Mouse (Mus musculus) mature B cell (primary cell): ENCODE results near the gene Pacsin2.
"Not testable (repeated sequence)": the region's sequence is repeated elsewhere in the genome, so short reads cannot be mapped to it uniquely, and the experiment has no call there.

Experiments
- in situ Hi-C: fragments of 300-500 bp; cut with MboI; formaldehyde crosslinking; loops from 2 replicates; pipeline ENCODE4 v1.14.3; 2019

The Pacsin2 gene

DNA sequence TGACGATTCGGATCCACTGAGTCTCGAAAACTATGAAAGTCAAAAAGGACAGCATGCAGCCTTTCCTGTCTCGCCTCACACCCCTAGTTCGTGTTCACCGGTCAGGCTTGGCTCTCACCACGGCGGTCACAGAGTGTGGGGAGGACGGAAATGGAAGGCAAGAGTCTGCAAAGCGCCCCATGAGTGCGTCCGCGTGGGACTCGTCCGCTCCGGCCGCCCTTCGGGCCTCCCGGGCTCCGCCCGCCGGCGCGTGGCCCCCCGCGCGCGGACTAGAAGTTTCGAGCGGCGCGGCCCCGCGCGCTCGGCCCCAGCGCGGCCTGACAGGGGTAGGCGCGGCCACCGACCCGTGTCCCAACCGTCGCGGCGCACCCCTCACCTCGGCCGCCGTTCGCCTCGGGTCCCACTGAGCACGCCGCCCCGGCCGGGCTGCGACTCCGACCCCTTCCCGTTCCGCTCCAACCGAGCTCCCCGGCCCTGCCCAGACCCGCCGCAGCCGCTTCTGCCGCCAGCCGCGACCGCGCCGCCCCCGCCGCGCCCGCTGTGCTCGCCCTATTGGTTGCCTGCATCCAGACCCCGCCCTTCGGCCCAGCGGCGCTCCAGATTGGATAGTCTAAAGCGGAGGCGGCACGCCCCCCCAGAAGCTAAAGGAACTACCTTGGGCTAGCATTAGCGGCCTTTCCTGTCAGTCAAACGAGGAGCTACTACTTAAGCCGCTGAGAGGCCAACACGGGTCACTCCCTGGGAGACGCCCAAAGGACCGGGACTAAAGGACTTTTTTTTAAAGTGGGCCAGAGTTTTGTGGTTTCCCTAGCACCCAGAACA is at the start of gene Pacsin2:
Pacsin2 (minus strand) TSS at position 524 of the 822 bp plus-strand sequence.
- in situ Hi-C loops: no loop called here

DNA sequence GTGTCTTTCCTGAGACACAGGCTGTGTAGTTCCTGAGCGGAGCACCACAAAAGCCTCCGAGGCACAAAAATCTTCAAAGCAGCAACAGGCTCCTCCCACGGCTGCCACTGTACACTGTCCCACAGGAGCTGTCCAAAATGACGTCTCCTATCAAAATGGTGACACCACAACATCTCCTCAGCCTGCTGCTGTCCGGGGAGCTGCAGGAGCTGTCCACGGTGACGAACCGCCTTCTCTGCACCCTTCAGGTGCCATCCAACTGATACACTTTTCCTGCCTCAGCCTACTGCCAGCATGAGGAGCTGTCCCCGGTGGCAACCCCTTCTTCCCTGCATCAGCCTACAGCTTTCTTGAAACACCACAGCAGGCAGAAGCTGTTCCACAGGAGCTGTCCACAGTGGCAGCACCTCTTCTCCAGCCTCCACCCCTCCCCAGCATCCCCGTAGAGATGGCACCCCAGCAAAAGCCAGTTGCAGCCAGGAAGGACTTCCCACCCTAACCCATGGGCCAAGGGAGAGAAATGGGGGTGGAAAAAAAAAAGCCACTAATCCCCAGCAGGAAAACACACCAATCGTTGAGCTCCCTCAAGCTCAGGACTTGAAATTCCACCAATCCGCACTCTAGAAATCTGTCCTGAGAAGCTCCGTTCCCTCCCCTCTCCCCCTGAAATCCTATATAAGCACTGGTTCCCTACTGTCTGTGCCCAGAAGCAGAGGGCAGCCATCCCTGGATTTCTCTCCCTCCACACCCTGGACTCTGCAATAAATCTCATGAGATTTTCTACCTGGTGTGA is 48.3 kb upstream of the Pacsin2 start:
- in situ Hi-C loops: no loop called here

DNA sequence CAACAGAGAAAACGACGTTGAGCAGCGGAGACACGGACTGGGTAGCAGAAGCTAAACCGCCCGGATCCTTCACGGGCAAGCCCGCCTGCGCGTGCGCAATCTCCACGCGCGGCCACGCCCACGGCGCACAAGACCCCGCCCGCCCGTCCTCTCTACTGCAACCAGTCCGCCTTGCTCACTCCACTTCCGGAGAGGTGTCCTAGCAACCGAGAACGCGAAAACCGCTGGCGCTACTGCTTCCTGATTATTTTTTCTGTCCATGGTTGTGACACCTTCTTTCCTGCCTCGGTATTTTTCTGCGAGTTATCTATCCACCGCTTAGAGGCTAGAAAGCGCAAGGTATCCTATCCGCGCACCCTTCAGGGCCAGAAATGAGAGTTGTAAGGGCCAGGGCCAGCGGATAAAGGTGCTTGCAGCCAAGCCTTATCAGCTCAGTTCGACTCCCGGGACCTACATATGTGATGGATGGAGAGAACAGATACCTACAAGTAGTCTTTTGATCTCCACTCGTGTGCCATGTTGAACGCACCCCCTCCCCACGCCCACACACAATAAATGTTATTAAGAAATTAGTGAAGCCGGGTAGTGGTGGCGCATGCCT is 46.5 kb upstream of the Pacsin2 start, which contains the start of gene Ttll1:
Ttll1 (minus strand) TSS at position 89 of the 601 bp plus-strand sequence.
- in situ Hi-C loops: no loop called here

DNA sequence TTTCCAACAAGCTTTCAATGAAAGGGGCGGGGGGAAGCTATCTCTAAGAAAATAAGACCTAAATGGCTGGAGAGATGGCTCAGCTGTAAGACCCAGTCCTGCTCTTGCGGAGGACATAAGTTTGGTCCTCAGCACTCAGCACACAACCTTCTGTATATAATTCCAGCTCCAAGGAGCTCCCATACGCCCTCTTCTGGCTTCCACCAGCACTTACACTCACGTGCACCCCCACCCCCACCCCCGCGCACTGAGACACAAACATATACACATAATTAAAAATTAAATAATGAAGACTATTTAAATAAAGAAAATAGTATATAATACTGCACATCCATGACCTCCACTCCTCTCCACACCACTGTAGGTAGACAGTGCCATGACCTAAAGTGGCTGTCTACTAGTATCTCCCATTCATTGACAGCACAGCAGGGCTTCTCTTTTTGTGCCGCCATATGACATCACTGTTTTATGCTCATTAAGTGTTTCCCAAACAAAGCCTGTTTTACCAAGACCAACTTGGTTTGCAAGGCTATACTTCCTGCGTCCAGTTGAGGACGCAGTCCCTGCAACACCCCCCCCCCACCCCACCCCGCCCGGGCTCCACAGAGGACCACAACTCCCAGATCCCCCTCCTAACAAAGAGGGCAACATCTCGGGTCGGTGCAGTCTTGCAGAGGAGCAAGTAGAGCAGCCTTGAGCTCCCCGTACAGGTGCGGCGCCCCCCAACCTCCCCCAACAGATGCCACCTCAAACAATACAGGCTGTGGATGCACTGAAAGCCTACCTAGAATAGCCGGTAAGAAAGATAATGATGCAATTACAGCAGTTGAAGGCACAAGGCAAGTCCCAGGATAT is 45.8 kb upstream of the Pacsin2 start:
- in situ Hi-C loops: no loop called here

DNA sequence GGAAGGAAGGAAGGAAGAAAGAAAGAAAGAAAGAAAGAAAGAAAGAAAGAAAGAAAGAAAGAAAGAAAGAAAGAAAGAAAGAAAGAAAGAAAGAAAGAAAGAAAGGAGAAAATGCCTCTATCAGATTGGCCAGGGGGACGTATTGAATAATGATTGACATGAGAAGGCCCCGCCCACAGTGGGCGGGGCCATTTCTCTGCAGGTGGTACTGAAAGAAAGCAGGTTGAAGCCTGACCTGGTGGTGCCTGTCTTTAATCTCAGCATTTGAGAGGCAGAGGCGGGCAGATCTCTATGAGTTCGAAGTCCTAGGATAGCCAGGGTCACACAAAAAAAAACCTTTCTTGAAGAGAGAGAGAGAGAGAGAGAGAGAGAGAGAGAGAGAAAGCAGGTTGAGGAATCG is 37.1 kb upstream of the Pacsin2 start:
- in situ Hi-C loops: not testable (repeated sequence)

DNA sequence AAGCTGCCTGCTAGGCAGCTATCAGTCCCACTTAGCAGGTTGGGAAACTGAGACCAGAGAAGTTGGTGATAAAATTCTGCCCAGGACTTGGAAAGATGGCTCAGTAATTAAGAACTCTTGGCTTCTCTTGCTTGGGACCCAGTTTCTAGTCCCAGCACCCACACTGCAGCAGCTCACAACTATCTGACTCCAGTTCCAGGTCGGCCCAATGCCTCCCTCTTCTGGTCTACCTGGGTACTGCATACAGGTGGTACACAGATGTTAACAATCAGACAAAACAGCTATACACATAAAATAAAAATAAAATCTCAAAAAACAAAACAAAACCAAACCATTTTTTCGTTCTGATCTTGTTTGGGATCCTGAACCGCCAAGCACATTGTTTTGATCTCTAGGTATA is 35.9 kb upstream of the Pacsin2 start:
- in situ Hi-C loops: no loop called here

DNA sequence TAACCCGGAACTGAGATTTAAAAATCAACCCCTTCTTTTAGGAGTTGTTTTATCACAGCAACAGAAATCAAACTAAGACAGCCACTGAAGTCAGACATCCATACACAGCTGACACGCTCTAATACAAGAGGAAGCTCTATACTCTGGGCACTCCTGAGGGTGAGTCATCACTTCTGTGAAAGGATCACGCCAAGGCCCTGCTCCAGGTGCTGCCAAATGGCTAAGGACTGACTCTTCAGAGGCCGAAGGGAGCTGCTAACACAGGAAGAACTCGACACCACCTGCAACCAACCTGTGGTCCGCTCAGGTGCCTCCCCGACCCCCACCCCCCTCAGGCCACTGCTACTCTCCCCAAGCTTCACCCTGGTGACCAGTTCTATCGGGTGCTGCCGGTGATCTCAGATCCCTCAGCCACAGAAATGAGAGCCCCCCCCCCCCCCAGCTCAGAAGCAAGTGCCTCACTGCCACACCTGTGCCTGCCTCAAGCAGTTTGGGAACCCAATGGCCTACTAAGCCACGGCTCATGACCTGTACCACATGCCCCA is 34.9 kb upstream of the Pacsin2 start:
- in situ Hi-C loops: no loop called here

DNA sequence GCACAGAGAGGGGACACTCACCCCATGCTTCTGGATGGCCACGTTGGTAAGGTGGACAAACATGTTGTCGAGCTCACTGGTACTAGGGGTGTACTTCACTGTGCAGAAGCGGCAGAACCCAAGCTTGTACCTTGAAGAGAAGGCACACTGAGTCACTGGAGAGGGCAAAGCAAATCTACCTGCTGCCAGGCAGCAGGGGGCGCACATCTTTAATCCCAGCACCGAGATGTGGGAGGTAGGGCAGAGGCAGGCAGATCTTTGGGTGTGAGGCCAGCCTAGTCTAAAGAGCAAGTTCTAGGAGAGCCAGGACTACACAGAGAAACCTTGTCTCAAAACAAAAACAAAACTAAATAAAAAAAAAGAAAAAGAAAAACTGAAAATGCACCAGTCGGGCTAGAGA is 32.9 kb upstream of the Pacsin2 start:
- in situ Hi-C loops: no loop called here

DNA sequence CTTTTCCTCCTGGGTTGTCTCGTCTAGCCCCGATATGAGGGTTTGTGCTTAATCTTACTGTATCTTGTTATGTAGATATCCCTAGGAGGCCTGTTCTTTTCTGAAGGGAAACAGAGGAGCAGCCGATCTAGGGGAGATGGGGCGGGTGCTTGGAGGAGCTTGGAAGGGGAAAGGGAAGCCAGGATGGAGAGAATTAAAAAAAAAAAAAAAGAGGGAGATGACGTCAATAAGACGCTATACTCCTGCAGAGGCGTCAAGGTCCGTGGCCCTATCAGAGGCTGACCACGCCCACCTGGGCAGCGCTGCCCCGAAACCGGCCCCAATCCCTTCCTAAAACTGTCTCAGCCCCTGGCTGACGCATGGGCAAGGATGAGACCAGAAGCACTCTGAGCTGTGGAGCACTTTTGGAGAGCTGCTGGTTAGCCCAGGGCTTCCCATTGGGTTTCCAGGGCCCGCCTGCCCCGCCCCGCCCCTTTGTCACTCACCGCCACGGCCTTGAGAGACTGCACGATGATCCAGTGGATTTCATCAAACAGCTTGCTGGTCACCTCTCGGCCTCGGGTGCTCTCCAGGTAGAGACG is 31.5 kb upstream of the Pacsin2 start:
- in situ Hi-C loops: no loop called here

DNA sequence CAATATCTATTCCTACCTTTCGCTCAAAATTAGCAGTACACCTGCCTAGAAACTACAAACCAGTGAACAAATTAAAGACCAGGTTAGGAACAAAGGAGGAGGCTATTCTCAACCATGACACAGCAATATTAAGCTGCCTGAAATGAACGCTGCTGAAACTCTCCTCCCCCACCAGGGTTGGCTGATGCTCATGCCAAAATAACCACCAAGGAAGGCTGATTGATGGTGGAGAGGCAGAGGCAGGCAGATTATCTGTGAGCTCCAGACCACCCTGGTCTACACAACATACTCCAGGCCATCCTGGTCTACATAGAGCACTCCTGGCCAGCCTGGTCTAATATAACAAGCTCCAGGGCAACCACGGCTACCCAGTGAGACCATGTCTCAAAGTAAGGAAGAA is 30.8 kb upstream of the Pacsin2 start:
- in situ Hi-C loops: no loop called here

DNA sequence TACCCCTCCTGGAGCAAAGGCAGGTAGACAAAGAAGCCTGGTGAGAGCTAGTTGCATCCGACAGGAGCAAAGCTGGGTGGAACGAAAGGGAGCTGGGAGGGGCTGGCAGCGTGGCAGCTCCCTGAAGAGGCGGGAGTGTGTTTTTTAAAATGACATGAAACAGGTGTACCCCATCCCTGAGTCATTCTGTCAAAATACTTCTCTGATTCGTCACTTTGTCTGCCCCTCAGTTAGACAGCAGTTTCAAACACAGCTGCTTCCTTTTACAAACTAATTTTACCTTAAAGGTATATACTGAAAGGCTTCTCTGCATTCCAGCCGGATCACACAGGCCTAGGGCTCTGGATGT is 30.1 kb upstream of the Pacsin2 start:
- in situ Hi-C loops: no loop called here

DNA sequence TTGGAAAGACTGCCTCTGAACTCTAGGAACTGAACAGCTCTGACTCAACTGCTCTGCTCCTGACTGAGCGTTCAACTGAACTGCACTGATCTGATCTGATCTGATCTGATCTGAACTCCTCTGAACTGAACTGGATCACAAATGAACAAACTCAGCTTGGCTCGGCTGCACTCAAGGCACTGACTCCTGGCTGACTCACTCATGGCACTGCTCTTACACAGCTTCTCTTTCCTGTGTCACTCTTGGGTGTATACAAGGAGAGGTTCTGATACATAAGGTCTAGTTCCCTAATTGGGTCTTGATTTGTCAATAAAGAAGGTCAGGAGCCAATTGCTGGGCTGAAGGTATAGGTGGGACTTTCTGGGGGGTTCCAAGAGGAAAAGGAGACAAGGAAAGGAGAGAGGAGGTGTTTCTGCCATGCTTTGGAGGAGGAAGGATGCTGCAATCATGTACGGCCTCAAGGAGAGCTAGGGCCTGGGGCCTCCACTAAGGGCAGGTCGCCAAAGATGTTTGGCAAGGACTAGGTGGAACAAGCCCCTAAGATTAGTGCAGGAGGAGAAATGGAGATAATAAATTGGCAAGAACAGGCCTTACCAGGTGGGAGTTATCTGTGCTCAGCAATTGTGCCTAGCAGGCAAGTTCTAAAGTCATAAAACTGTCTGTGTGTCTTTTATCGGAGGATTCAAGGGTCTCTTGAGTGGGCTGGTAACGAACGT is 29.6 kb upstream of the Pacsin2 start:
- in situ Hi-C loops: no loop called here

DNA sequence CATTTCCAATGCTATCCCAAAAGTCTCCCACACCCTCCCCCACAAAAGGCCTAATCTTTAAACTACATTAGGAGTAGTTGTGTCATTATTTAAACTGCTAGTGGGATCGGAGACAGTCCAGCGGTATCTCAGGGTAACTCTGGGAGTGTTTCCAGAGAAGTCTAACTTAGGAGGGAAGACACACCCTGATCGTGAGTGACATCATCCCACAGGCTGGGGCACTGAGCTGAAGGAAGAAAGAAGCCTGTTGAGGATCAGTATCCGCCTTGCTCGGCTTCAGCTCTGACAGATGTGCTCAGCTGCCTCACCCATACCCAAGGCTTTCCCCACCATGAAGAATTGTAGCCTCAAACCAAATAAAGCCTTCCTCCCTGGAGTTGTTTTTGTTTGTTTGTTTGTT is 27.5 kb upstream of the Pacsin2 start:
- in situ Hi-C loops: no loop called here

DNA sequence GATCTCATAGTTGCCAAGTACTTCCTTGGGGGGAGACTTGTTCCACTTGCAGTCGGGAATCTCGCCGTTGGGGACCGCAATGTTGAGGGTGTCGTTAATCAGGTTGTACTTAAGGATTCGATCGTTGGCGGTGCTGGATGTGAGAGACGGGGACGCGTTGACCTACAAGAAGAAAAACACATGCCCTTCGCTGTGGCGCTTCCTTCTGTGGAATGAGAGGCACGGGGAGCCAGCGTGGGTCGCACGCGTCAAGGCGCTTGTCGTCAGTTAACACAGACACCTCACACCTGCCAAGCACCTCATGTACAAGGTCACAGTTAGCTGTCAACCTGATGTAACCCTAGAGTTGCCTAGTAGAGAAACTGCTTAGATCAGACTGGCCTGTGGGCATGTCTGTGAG is 25.1 kb upstream of the Pacsin2 start:
- in situ Hi-C loops: no loop called here

DNA sequence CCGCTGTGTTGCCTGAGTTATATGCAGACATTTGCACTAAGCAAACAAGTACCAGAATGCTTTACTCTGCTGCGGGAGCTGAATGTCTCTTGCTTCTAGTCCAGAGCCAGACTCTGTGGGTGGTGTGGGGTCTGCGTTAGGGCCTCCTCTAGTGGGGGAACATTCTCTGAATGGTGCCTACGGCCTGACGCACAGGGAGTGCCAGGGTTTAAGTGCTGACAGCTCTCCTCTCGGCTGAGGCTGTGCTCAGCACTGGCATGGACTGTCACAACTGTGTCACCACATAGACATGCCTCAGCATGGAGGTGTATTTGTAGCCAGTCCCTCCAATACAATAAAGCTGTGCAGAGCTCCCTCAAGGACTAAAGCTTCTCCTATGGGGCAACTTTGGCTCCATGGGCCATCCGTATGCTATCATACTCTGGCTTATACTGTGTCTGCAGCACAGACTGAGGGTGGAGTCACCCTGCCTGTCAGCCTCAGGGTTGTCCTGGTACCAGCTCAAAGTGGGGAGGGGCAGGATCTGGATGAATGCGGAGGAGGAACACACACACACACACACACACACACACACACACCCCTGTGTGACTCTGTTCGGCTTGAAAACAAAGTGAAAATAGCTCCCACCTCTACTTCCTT is 23.2 kb upstream of the Pacsin2 start:
- in situ Hi-C loops: no loop called here

DNA sequence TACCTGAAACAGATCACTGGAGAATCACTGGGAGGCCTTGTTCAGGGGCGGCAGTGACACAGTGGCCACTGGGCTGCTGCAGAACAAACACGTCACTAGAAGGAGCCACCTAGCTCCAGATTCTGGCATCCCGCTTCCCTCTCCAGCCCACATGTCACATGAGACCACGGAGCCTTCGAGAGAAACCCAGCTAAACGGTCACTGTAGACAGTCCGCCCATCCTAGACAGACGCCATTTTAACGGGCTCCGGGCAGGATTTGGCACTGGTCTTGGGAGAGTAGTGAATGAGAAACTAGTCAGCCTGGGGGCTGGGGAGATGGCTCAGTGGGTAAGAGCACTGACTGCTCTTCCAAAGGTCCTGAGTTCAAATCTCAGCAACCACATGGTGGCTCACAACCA is 19.9 kb upstream of the Pacsin2 start:
- in situ Hi-C loops: no loop called here

DNA sequence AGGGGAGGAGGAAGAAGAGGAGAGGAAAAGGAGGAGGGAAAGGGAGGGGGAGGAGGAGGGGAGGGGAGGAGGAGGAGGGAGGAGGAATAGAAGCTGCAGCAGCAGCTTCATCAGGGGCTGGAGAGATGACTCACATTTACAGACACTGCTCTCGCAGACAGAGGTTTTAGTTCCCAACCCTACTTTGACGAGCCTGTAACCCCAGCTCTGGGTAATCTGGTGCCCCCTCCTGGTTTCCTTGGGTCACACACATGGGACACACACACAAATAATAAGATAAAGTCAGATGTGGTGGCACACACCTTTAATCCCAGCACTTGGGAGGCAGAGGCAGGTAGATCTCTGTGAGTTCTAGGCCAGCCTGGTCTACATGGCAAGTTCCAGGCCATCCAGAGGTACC is 19.1 kb upstream of the Pacsin2 start:
- in situ Hi-C loops: no loop called here

DNA sequence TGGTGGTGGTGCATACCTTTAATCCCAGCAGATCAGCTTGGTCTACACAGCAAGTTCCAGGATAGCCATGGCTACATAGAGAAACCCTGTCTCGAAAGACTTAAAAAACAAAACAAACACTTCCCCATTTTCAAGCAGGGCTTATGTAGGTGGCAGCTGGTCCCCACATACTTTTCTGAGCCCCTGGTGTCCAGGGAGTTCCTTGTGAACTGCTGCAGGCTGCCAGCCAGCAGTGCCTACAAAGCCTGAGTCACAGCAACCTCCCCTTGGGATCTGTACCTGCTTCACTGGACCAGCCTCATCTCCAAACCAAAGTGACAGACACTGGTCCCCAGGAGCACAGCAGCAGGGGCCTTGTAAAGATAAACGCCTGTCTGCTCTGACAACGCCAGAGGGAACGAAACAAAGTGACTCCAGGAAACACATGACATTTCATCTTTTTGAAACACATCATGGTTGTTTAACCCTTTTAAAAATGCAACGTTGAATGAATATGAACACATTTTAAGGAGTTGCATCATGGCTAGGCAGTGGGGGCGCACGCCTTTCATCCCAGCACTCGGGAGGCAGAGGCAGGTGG is 18.3 kb upstream of the Pacsin2 start:
- in situ Hi-C loops: no loop called here

DNA sequence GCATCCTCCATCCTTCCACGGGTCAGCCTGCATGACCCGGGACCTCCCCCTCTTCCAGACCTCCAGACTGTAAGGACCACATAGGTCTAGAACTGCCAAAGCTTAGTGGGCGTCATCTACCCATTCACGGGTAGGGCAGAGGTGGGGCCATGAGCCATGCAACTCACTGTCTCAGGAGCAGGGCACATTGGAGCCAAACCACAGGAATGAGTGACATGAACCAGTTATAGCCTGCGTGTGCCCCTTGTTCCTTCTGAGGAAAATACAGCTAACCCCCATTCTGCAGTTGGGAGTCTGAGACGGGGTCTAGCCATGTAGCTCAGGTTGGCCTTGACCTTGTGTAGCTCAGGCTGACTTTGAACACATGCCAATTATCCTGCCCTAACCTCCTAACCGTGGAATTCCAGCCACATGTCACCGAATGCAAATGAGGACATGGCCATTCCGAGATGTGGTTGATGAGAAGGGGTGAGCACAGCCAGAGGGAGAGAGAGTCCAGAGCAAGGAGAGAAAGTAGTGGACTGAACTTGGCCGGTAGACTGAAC is 16.9 kb upstream of the Pacsin2 start:
- in situ Hi-C loops: no loop called here
